Mouse (Mus musculus) heart, adult 8-10 months (tissue): ENCODE results near the gene Rps23. TPM values are rescaled to one million over a fixed set of nuclear protein-coding genes. Genes with fewer than 3 reads are reported as not detected.
A peak's percentile ranks its signal among the peaks of the same experiment; 100 is the strongest.
"Not testable (repeated sequence)": the region's sequence is repeated elsewhere in the genome, so short reads cannot be mapped to it uniquely, and the experiment has no call there.

Experiments
- DNase-seq: peaks from one replicate; pipeline ENCODE4 v3.0.0; 2022; ENCODE audit warnings: low spot score
- total RNA-seq, 4 experiments: library from RNA; stranded (reverse); gene quantifications; 2 replicates each; pipeline ENCODE4 v1.2.4; 2022

Gene Rps23
- 100 to 1,000 TPM; 128 to 200 (median 165) TPM for total RNA-seq

DNA sequence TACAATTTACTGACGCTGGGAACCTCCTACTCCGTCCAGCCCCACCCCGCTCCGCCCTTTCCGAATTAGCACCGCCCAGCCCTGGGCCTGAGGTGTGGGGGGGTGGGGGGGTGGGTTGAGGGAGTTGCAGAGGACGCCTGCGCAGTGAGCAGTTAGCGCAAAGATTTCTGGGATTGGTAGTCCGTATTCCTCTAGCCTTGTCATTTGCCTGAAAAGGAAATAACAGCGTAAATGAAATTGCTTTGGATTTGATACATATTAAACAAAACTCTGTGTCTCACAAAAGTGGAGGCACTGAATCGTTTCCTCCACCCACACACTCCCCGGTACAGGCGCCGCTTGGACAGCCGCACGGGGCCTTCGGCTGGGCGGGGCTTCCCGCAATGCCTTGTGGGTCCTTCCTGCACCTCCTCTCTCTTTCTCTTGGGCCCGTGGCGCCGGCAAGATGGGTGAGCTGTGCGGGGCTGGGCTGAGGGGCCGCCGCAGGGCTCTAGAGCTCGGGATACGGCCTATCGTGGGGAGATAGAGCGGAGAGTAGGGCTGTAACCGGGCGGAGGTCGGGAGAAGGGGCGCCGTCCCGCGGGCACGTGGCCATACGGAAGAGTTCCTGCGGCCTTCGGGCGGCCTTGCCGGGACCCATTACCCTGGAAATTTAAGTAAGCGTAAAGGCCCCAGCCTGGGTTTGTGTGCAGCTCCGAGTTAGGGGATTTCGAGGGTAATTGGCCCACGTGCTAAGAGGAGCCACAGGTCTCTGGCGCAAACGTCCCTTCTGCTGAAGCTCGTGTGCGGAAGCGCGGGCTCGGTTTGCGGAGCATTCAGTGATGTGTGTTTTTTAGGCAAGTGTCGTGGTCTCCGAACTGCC, at the start of gene Rps23:
TSS of gene Rps23 (plus strand) at position 208 of the 862 bp plus-strand sequence.
- peak; percentile 91 for DNase-seq

DNA sequence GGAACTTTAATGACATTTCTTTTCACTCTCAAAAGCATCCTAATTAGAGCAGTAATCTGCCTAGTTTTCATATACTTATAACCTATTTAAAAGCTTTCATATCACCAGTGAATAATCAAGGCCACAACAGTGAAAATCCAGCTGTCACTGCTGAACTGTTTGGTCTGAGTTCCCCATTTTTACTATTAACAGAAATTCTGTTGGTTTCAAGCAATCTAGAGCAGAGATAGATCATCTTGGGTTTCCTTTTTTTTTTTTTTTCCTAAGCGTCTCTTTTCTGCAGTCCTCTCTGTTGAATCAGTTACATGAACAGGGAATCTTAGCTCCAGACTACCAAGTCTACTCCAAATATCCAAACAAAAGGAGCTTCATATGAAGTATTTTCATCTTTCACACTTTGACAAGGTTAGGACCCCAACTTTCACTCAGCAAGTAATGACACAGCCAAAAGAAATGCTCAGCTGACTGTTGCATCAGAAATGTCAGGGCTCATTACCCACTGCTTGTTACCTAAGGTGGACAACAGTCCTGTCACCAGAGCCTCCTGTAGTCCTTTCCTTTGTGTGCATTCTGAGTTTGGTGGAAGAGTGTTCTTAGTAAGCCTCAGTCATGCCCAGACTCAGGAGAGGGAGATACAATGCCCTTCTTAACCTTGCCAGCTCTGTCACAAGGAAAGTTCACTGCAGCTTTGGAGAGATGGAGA, 40.9 kb upstream of the Rps23 start:
- no peak for DNase-seq

DNA sequence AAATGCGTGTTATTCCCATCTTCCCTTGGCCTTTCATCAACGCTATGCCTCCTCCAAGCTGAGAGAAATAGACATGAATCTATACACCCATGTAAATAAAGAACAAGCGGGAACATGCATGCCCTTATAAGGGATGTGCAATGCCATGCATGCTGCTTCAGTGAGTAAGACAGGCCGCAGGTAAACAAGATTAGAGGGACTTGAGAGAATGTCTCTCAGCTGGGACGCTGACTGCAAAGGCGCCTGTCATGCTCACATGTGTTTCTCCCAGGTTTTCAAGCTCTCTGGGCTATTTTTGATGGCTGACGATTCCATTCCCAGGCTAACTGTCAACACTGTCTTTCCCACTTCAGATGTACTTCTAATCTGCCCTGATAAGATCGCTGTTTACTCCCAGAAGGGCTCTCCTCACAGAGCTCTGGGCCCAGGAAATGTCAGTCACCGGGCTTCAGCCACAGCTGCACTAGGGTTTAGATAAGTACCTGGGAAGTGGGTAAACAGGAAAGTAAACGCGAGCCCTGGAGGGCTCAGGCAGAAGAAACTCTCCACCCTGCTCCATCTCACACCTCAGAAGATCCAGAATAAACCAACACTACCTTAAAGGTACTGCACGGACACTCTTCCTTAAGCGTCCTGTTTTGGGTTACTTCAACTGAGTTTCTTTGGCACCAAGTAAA, 36.8 kb upstream of the Rps23 start:
- peak; percentile 46 for DNase-seq

DNA sequence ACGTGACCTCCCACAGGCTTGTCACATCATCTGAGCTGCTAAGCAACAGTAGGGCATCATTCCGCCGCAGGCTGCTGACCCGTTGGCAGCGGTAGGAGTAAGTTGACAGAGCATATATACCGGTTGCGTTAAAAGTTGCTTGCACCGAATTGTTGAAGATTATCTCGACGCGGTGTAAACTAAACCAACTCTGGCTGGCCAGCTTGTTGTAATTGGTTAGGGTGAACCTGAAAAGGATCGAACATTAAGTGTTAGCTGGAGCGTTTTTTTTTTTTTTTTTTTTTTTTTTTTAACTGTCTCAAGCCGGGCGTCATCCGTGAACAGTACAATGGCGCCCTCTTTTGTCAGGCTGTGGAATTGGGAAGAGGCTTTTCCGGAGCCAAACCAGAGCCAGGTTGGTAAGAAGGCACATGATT, 36.2 kb upstream of the Rps23 start:
- DNase-seq = peak; percentile 61

DNA sequence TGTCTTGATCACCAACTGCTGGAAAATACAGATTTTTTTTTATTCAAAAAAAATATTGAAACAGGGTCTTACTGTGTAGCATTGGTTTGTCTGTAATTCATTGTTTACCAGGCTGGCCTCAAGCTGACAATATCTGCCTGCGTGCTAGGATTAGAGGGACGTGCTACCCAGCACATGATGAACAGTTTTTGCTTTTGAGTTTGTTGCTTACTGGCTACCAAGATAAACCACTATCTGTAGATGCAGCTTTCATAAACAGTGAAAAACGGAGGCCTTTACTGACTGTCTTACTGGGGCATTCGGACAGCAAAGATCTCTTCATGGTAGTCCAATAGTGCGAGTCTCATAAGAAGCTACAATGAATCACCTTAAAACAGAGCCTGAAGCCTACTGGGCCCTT, 32.6 kb upstream of the Rps23 start:
- no peak for DNase-seq

DNA sequence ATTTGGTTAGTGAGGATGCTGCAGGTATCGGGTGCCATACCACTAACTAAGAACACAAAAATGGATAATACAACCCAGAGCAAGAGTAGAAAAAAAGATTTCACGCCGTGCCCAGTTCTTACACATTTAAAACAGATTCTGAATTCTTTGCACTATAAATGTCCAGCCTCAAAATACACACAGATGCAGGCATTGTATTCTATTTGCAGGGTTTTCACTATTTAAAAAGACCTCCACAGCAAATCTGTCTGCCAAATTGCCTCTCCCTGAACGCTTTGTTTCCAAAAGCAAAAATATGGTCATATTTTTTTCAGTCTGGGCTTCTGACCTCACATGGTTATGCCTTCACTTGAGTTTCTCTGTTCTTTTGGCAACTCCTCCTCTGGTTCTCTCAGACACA, 27.9 kb upstream of the Rps23 start:
- no peak for DNase-seq

DNA sequence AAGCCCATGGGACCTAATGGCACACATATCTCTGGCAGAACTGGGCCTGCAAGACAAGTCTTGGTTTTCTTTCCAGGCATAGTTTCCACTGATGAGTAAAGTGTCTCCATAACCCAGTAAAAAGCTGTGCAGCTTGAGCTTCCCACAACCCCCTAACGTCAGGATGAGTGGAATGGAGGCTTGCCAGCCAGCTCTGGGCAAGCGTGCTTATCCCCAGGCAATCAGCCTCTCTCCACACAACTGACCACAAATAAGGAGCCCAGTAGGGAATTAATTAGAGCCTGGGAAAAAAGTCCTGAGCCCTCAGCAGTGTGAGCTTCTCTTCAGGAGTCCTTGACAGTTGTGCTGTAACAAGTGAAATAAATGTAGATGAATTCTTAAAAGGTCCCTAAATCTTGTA, 26.7 kb upstream of the Rps23 start:
- DNase-seq = no peak

DNA sequence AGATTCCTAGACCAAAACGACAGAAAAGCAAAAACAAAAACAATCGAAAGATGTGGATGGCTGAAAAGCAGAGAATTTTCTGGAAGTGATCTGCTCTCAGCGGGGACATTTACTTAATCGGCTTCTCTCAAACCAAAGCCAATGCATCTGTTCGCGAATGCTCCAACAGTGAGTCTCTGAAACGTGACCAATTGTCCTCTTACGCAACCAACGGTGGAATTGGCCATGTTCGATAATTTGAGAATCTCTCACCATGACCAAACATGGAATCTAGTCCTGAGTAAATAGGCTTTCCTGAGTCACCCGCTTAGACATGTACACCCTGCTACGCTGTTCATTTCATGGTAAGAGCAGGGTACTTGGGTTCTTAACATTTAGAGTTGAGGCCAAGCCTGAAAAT, 25.9 kb upstream of the Rps23 start:
- DNase-seq = no peak

DNA sequence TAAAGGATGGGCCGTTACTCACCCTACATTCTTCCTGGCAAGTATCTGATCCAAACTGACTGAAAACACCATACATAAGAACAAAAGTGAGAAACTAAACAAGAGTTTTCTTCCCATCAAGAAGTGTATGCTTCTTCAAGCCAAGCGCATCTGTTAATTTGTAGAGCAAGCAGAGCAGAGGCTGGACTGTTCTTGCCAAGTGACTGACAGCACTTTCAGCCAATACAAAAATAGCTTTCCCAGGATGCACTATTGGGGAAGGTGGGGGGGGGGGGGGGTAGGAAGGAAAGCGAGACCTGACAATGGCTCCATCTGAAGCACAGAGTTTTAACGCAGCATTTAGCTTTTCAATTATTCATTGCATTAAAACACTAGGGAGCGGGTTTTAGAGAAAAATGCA, 17.6 kb upstream of the Rps23 start, which contains the start of gene Atp6ap1l:
TSS of gene Atp6ap1l (minus strand) at position 180 of the 400 bp plus-strand sequence.
- DNase-seq = no peak

DNA sequence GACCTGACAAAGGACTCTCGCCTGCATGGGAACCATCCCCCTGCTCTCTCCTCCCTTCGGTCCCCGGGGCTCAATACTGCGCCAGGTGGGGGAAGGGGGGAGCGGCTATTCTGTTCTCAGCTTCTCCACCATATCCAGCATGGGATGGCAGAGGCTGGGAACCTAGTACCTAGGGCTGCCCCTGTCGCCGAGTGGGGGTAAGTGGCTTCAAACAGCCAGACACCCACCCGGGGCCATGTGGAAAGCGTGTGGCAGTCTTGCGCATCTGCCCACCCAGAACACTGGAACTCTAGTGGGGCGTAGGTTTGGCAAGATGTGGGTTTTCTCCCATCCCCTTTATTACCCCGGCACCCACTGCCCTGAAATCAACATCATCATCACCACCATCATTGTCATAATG, 15.4 kb upstream of the Rps23 start:
- no peak for DNase-seq

DNA sequence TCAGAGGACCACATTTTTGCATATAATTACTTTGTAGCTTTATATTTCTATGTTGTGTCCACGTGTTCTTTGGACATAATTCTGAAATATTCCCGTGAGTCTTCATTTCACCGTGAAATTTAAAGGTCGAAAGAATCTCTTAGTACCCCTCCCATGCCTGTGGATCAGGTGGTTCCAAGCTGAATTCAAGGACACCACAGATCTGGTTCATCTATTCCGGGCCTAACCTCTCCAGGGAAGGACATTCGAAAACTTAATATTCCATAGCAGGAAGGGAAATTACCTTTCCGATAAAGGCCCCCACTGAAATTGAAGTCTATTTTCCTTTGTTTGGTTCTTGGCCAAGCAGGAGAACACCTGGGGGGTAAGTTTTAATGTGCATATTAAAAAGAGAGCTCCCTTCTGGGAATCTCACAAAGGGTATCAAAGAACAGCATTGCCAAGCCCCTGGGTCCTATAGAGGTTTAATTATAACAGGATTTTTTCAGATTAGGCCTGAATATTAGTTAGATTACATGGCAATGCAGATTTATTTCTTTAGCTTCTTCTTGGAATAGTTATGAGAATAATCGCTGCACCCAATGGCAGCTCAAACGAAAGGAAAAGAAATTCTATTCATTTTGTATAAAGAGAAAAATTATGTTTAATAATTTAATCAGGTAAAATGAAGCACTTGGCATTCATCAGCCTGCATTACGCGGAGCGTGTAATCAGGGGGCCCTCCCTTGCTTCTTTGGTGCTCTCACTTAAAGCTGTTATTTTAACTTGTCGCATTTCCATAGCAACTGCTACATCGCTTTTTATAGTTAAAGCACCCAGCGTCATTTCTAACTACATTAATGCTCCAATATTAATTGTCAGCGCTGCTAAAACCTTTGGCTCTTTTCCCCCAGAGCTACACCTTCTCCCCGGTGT, 9.7 kb upstream of the Rps23 start:
- no peak for DNase-seq

DNA sequence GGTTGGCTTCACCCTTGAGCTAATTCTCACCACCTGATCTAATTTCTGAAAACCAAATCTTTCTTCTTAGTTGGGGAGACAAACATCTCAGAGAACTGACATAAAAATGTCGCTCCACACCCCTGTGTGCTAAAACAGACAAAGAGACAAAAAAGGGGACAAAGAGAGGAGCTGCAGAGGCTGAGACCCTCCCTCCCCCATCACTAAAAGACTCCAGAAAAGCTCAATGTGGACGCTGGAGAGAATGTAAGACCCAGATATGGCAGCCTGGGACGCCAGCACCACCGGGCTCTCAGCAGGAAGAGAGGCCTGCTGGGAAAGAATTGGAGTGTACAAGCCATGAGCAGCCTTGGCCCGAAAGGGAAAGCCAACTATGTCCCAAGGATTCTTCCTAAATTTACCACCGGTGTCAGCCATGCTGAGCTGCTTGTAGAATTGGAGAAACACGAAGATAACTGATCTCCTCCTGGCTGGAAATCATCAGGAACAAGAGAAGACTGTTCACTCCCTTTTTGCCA, 9.0 kb upstream of the Rps23 start:
- no peak for DNase-seq

DNA sequence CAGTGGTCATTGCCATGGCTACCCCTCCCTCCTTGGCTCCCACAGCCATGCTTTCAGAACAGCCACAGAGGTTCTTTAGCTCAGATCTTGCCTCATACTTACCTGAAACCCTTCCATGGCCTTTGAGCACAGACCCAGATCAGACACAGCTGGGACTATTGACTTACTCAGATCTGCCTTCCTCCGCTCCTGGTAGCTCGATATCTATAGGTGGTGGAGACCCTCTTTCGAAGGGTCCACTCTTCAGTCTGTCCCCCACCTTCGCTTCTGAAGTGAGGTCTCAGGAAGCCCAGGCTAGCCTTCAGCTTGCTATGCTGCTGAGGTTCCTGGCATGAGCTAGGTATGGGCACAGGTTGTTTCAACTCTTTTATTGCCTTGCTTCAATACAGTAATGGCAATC, 8.0 kb upstream of the Rps23 start:
- no peak for DNase-seq

DNA sequence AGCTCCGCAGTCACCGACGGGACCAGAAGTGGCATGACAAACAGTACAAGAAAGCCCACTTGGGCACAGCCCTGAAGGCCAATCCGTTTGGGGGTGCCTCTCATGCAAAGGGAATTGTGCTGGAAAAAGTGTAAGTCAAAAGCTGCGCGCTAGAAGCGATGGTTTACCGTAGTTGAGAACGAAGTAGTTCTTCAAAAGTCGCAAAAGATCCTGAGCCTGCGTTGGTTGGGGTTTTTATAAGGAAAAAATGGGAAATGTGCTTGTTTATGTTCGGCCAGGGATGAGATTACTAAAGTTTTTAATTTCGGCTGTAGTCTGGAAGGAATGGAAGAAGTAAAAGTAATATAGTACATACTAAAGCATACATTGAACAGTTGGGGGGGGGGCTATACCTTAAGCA, 859 bp downstream of the Rps23 start:
- not testable (repeated sequence) for DNase-seq

DNA sequence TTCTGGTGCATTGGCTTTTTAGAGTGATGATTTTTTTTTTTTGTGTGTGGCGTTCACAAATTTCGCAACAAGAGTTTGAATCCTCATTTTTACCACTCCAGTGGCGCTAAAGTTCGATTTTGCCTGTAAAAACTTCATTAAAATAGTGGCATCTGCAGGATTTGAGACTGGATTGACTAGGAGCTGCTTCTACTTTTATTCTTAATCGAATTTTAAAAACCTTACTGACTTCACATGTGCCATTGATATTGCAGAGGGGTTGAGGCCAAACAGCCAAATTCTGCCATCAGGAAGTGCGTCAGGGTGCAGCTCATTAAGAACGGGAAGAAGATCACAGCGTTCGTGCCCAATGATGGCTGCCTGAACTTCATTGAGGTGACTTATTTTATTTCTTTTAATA, 1.3 kb downstream of the Rps23 start:
- DNase-seq = no peak

DNA sequence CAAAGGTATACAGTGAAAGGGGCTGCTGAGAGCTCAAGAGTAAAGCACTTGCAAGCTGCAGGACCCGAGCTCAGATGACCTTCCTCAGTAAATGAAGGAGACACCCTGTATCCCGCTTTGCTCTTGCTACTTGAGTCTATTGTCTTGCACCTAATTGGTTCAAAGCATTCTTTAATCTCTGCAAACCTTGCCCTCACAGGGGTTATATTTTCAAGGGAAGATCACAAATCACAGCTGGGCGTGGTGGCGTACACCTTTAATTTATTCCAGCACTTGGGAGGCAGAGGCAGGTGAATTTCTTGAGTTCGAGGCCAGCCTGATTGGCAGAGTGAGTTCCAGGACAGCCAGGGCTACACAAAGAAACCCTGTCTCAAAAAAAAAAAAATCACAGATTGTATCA, 2.4 kb downstream of the Rps23 start:
- DNase-seq = no peak

DNA sequence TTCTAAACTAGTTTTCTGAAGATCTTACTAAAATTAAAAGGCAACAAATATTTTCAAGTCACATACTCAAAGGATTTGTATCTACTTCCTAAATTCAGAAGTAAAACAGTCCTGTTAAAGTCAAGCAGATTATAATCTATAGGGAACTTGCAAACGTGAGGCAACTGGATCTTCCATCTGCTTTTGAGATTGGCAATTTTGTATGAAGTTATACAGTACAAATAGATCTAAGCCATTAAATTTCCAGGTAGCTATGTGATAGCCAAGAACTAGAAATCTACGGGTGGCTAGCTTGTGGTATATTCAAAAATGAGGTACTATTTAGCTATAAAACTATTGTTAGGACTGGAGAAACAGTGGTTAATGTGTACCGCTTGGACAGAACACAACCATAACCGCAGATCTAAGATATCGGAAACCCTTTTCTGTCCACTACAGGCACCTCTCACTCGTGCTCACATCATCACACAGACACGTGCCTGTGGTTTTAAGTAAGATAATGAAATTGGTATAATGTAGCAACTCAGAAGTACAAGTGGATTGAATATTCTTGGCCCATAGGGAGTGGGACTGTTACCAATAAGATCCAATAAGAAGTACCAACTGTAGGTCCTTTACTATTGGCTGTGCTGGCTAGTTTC, 3.5 kb downstream of the Rps23 start:
- no peak for DNase-seq

DNA sequence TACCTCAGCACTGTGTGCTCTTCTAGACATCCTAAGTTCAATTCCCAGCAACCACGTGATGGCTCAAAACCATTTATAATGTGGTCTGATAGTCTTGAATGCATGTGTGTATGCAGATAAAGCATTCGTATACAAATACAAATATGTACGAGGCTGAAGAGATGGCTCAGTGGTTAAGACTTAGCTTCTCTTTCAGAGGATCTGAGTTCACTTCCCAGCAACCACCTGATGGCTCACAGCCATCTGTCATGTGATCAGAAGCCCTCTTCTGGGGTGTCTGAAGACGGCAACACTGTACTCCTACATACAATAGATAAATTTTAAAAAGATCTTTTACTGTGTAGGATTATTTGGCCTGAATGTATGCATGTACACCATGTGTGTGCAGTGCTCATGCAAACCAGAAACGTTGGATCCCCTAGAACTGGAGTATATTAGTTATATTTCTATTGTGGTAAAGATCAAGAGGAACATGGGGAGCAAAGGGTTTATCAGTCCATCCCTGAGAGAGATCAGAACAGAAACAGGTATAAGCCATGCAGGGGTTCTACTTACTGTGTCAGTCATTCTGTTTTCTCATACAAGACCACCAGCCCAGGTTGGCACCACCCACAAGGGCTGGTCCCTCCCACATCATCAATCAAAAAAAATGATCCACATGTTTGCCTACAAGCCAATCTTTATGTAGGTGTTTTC, 4.3 kb downstream of the Rps23 start:
- no peak for DNase-seq

DNA sequence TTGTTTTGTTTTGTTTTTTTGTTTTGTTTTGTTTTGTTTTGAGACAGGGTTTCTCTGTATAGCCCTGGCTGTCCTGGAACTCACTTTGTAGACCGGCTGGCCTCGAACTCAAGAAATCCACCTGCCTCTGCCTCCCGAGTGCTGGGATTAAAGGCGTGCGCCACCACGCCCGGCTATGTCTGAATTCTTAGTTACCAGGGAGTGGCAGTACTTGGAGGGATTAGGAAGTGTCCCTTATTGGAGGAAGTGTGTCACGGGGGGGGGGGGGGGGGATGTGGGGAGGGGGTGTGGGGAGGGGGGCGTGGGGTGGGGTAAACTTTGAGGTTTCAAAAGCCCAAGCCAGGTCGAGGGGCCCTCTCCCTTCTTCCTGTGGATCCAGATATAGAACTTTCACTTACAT, 5.5 kb downstream of the Rps23 start:
- DNase-seq = not testable (repeated sequence)

DNA sequence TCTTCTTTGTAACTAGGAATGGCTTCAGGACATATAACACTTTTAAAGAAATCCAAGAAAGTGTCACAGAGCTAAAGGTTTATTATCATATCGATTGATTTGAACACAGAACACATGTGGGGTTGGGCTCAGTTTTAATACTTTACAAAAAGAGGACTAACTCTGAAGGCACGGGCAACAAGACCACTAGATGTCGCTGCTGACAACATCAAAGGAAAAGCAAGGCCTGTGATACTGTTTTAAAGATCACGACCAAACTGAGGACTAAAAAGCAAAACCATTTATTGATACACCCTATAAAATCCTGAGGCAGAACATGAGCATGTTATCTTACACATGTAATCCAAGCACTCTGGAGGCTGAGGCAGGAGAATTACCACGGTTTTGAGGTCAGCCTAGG, 7.1 kb downstream of the Rps23 start:
- peak; percentile 73 for DNase-seq
